Mouse (Mus musculus) ZHBTc4 (cell line): ENCODE results near the gene Olfr572.

ENCODE experiments used
- DNase-seq: peaks from one replicate; pipeline ENCODE4 v3.0.0-alpha.2; 2011; ENCODE audit warnings: low read depth, low spot score

The Olfr572 gene

DNA sequence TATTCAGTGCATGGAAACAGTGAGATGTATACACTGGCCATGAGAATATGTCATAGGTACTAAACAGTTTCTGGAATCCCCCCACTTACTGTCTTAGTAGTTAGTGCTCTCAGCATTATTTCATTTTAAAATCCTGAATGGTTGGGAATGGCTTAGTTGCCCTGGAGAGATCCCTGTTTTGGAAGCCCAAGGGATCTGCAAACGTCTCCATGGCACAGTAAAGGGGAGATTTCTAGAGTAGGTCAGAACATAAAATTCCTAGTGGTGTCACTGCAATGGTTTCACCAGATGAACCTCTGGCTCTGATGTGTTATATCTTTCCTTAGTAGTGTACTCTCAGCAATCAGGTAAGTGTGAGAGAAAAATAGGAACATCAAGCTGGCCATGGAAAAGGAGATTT, at the start of gene Olfr572:
Gene Olfr572, plus strand, starts transcription at position 301 of the 400 bp plus-strand sequence.
- no peak for DNase-seq

DNA sequence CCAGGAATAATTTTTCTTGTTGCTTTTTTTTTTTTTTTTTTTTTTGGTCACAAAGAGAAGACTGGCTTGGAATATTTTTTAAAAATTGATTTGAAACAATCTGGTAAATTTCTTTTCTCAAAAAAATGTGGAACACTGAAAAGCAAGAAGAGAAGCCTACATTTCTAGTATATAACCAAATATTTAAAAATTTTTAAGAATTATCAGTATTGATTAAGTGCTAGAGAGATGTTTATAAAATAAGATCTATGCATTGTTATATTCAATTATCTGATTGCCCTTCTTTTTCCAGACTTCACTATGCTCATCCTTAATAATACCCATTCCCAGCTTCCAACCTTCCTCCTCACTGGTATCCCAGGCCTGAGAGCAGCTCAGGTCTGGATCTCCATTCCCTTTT, 47.4 kb upstream of the Olfr572 start, which contains the start of gene Olfr568:
Gene Olfr568, plus strand, starts transcription at position 301 of the 400 bp plus-strand sequence.
- DNase-seq: no peak

DNA sequence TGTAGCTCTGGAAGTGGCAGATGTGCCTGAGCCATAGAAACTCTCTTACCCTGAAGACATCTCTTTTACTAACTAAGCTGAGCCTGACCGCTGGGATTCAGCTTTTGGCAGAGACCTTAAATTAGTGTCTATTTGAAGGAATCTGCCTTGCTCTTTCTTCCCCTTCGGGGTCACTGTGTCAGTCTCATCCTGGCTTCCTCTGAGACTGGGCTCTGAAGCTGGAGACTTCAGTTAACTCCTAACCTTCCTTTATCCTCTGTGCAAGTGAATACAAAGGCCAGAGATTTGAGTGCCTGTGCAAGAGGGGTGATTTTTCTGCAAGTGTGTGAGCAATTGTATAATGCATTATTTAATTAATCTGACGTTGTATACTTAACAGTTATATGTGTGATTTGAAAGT, 33.4 kb upstream of the Olfr572 start, which contains the start of gene Olfr569:
Gene Olfr569, minus strand, starts transcription at position 101 of the 400 bp plus-strand sequence.
- DNase-seq: no peak

DNA sequence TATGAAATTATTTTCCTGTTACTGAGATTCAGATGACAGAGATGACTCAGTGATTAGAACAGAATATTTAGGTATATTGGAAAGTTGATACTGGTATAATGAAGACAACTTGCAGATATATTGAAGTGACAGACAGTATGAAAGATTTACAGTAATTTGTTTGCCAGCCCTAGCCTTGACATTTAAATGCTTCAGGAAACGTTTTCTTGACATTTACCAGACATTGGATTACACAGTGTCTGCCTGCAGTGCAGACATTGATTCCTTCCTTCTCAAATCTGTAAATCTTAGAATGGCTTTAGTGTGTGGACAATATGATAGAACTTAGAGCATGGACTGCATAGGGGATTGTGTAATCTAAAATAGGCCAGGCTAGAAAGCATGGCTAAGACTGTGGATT, 8.9 kb upstream of the Olfr572 start:
- no peak for DNase-seq

DNA sequence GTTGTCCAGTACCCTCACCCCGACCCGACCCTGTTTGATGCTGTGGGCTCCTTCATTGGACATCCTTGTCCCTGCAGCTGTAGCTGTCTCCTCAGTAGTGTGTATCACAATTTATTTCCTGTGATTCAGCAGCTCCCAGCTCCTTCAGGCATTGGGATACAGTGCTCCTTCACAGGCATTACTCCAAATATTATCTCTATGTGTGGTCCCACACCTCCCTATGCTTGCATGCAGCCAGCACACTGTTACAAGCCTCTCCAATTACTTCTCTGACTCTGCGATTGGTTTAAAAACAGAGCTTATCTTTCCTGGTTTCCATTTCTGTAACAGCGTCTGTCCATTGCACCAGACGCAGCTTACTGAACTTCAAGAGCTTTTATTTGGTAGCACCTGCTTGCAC, 7.8 kb upstream of the Olfr572 start:
- DNase-seq: no peak

DNA sequence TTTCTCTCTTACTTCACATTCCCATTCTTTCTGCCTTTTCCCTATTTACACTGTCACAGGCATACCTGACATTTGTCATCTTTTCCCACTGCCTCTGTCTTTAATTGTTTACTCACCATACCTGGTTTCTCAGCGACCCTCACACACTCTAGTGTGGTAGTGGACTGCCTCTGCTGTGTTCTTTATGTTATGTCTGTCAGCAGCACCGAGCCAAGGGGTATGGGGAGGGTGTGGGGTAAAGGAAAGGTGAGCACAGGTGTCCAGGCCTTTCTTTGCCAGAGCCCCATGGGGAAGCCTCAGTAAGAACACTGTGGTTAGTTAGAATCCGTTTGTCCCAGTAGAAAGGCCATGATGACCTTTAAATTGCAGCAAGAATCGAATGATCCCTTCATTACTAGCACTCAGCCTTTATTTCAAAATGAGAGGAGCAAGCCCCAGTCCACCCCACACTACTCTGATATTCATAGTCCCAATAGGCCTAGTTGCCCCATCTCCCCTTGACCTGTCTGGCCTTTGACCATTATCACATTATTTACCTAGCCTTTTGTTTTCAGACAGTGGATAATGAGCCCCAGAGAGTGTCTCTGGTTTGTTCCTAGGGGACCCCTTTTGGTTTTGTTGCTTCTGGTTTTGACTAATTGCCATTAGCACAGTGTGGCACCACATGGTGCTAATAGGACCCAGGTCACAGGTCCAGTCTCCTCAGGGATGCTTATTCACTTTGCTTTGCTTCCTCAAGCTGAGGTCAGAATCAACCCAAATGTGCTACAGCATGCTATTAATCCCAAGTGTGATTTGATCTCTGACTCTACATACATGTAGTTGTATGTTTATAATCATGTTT, 7.0 kb upstream of the Olfr572 start, which contains the start of gene Olfr571:
Gene Olfr571, minus strand, starts transcription at position 505 of the 844 bp plus-strand sequence.
- no peak for DNase-seq

DNA sequence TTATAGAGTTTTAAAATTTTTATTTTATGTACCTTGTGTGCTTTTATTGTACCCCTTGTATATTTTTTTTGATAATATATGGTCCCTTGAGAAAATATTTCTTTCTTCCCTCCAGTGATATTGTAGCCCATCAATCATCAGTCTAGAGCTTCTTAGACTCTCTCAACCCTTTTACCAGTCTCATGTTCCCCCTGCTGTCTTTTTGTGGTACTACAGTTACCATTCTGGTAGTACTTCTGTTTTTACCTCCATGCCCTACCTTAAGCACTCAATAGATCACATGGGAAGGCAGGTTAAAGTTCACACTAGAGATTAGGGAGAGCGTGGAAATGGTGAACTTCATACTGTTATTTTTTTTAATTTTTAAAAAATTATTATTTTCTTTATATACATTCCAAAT, 4.6 kb upstream of the Olfr572 start:
- DNase-seq: peak; percentile 70

DNA sequence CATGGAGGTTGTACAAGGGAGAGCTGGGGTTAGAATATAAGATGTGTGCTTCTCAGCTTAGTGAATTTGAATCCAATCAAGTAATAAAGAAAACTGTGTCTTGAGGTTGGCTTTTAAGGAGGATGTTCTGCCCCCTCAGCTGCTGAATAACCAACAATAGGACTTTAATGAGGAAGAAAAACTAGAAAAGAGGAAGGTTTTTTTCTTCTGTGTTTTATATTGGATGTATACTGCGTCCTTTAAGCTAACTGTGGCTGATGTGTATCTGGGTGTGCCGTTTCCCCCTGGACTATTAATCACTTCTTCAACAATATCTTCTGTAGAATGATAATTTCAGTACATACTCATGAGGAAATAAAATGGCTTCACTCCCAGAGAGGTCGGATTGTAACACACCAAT, 2.9 kb downstream of the Olfr572 start:
- no peak for DNase-seq

DNA sequence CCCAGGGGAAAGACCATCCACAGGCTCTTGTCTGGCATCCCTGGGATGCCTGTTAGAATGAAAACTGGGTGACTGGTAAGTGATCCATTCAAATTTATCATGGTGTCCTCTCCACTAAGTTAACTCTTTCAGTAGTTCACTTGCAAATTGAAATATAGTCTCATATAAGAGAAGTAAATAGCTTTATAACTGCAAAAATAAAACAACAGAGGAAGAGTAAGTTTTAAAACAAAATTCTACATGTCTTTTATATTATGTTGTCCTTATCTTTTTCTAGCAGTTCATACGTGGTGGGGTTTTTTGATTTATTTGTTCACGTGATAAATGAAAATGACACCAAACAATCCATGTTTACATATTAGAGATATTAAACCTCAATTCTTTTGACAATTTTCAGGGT, 18.3 kb downstream of the Olfr572 start, which contains the start of gene Olfr573-ps1:
Gene Olfr573-ps1, minus strand, starts transcription at position 101 of the 400 bp plus-strand sequence.
- no peak for DNase-seq

DNA sequence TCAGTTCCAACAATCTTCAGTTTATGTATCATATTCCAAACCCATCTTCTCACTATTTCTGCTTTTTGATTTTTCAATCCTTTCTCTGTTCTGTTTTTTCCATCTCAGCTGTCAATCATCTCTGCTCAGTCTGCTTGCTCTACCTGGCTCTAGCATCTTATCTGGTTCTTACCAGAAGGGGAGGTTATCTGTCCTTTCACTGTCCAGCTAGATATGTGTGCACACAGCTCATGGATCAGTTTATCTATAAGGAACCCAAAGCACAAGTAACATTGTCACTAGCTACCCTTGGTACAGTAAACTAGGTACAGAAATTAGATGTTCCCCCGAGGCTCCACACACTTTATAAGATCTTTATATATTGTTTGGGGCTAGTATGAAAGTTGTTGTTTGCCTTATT, 19.2 kb downstream of the Olfr572 start:
- DNase-seq: no peak

DNA sequence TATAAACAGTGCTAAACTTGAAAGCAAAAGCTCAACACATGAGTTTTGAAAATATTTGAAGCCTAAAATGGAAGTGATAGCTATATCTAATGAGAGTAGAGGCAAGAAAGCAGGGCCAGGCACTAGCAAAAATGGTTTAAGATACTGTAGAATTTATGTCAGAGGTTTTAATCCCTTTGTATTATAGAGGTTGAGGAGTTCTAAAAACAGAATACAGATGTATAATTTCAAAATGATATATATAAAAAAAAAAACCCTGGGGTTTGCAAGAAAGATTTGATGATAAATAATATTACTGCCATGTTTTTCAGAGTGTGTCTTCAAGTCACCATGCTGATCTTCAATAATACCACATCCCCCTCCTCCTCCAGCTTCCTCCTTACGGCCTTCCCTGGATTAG, 24.0 kb downstream of the Olfr572 start, which contains the start of gene Olfr574:
Gene Olfr574, plus strand, starts transcription at position 301 of the 400 bp plus-strand sequence.
- no peak for DNase-seq

DNA sequence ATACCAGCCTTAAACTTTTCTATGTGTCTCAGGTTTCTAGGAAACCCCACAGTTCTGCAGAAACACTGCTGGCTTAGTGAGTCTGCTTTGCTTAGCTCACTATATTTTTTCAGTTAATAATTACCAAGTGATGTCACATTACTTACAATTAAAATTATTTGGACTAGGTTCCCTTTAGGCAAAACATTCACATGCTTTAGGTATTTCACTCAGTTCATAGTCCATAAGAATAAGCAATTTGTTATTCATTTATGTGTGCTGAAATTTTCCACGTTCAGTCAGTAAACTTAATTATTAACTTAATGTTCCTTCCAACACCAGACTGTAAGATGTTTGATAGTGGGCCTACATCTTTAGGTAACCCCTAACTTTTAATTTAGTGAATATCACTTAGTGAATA, 26.5 kb downstream of the Olfr572 start:
- DNase-seq: no peak

DNA sequence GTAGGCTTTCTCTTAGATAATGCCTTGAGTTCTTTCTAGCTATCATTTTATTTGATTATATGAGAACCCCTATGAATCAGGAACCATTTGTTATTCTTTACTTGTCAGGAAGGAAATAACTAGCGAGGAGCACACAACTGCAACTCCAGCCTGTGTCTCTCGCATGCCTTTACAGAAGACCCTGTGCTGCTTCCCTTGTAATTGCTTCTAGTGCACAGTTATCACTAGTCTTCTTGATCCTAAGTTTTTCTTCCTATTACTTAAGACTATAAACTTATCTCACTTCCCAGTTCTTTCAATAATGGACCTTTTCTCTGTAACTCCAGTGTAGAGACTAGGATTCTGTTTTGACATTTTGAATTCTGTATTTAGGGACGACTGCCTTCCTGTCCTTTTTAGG, 33.9 kb downstream of the Olfr572 start:
- DNase-seq: no peak

DNA sequence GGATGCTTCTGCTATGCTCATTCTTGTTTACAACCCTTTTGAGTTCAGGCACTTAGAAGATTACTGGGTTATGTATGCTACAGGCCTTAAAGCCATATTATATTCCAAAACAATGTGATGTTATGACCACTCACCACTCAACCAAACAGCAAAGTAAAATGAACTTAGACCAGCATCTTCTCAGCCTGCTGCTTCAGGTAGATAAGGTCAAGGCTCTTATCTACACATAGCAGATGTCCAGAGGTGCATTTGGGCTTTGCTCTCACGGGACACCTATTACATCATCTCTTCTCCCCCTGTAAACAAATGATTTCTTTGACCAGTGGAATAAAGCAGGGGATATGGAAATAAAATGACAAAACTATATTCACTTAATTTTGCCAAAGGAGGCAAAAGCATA, 34.4 kb downstream of the Olfr572 start, which contains the start of gene Olfr575:
Gene Olfr575, minus strand, starts transcription at position 183 of the 400 bp plus-strand sequence.
- DNase-seq: no peak

DNA sequence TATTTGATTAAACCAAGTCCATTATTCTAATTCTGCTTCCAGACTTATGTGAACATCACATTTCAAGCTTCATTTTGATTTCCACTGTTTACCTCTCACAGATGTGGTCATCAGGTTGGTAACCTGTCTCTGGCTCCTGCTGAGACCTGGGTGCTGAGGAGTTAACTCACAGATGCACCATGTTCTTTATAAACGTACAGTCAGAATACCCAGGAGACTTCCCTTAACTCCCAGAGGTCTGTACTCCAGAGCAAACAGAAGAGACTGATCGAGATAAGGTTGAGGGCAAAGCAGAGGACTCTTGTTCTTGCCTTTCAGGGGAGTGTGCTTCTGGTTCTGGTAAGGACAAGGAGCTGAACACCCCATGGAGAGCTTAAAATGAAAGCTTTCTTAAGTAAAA, 38.2 kb downstream of the Olfr572 start, which contains the start of gene Olfr576:
Gene Olfr576, plus strand, starts transcription at position 301 of the 400 bp plus-strand sequence.
- no peak for DNase-seq

DNA sequence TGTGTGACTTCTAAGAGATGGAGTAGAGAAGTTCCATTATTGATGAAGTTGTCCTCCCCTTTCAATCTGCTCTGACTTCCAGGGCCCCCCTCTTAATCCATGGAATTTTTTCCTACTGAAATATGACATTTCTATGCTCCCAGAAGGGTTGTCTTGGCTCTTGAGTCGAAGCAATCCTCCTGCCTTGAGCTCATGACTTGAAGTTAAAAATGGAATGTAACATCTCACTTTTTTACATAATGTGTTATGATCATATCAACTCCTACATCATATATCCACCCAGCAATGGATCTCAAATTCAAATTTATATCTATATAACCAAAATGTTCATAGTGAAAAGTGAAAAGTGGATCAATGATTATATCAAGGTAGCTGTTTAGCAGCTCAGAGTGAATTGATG, 50.2 kb downstream of the Olfr572 start:
- DNase-seq: no peak

DNA sequence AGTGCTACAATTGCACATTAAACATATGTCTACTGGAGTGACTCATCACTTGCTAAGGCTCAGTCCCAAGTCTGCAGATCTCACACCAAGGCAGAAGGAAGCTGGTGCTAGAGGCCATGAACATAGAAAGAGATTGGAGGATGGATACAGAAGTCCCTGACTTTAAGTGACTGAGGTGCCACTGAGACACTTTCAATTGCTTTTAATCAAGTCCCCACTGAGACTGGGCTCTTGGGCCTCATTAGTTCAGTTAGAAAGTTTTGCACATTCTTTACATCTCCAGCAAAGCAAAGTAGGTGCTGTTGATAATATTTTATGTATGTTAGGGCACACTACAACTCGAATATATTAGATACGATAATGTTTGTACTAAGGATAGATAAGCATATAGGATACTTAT, 51.6 kb downstream of the Olfr572 start, which contains the start of gene Olfr577:
Gene Olfr577, minus strand, starts transcription at position 101 of the 400 bp plus-strand sequence.
- no peak for DNase-seq
